In the genomic region with DNA sequence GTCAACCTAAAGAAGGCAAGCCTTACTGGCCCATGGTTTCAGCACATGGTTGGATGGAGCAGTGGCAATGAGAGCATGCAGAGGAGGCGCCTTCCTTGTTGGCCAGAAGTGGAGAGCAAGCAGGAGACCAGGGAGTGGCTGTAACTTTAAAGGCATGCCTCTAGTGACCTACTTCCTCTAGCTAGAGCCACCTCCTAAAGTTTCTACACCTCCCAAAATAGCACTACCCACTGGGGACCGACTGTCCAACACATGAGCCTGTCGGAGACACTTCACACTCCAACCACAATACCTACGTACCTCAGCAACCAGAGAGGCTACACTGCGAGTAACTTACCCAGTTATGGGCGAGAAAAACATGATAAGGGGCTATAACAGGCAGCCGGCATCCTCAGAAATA, we compare ENCODE assay signal across 15 mouse cellular contexts.
A peak's percentile ranks its signal among the peaks of the same experiment; 100 is the strongest.
DNase-seq lines count a peak whose midpoint lies in the region; ATAC-seq and TF ChIP-seq lines count a peak whose summit lies in the region.
"Had no signal": no experiment of that assay in that cellular context is flagged by ENCODE, and none has a peak within 500 bp of the region (broad histone marks: within the 10 kb centered on the region; RNA-seq: fewer than 3 reads in every experiment).

No protein-coding gene starts in this region.

- no peaks in the 10 kb centered on the region for H3K9me3 ChIP-seq in heart, embryonic 13.5 days
- H3K9me3 ChIP-seq in hindbrain, embryonic 12.5 days (replicated peaks), result no peaks in the 10 kb centered on the region
- no peaks in the 10 kb centered on the region for H3K9me3 ChIP-seq in forebrain, postnatal 0 days (ENCODE audit: low read length)
- H3K9me3 ChIP-seq: embryonic facial prominence, embryonic 13.5 days had no signal

- TF ChIP-seq CTCF in forebrain, postnatal 0 days (IDR thresholded peaks at IDR 0.05; ENCODE audit: low read depth), result no peak

- no peaks in the 10 kb centered on the region for H3K27me3 ChIP-seq in heart, embryonic 13.5 days (replicated peaks)
- no peaks in the 10 kb centered on the region for H3K27me3 ChIP-seq in hindbrain, embryonic 12.5 days
- H3K27me3 ChIP-seq in forebrain, postnatal 0 days (ENCODE audit: insufficient read depth, low read length), result no peaks in the 10 kb centered on the region
- H3K27me3 ChIP-seq: embryonic facial prominence, embryonic 13.5 days had no signal

- no peak overlapping the region for H3K9ac ChIP-seq in heart, embryonic 13.5 days
- H3K9ac ChIP-seq in hindbrain, embryonic 12.5 days, result no peak overlapping the region
- no peak overlapping the region for H3K9ac ChIP-seq in forebrain, postnatal 0 days
- H3K9ac ChIP-seq: embryonic facial prominence, embryonic 13.5 days had no signal

- 44% methylated on average over 7 of the region's 7 CpGs for WGBS in heart, embryonic 13.5 days
- 88% methylated on average over 7 of the region's 7 CpGs for WGBS in hindbrain, embryonic 12.5 days
- WGBS in forebrain, postnatal 0 days, result 93% methylated on average over 7 of the region's 7 CpGs

- peak overlapping the region; percentile 40 for H3K4me2 ChIP-seq in heart, embryonic 13.5 days
- H3K4me2 ChIP-seq in hindbrain, embryonic 12.5 days (replicated peaks), result no peak overlapping the region
- no peak overlapping the region for H3K4me2 ChIP-seq in forebrain, postnatal 0 days (ENCODE audit: low read depth)
- H3K4me2 ChIP-seq: embryonic facial prominence, embryonic 13.5 days had no signal

- H3K36me3 ChIP-seq in heart, embryonic 13.5 days, result peaks cover 54% of the 10 kb centered on the region
- H3K36me3 ChIP-seq in hindbrain, embryonic 12.5 days, result peaks cover 16% of the 10 kb centered on the region
- H3K36me3 ChIP-seq in forebrain, postnatal 0 days (ENCODE audit: insufficient read depth), result peaks cover 7% of the 10 kb centered on the region; the same call in 1 of the 2 replicates

- peak; percentile 30 for DNase-seq in layer of hippocampus, adult 9-11 months
- no peak for DNase-seq in layer of hippocampus, adult 8-10 months (ENCODE audit: low spot score in 2 of 2)
- DNase-seq in gastrocnemius, postnatal 14 days, result peak; percentile 25
- DNase-seq in forebrain, postnatal 0 days, result no peak
- no peak for DNase-seq in right cerebral cortex, postnatal 14 days
- DNase-seq: cerebellum, postnatal 25 days; kidney, adult 2 months had no signal

- ATAC-seq in heart, embryonic 13.5 days (ENCODE audit: extremely low read depth, insufficient number of reproducible peaks, low FRiP score, low TSS enrichment), result peak; percentile 57; the same call in 1 of the 2 replicates
- ATAC-seq in neutrophil, adult 5-6 weeks (ENCODE audit: extremely low read depth, insufficient number of reproducible peaks, low FRiP score, poor library complexity, severe bottlenecking), result peak; percentile 47; the same call in 1 of the 2 replicates
- ATAC-seq in hindbrain, embryonic 12.5 days (ENCODE audit: low FRiP score), result no peak
- ATAC-seq in forebrain, postnatal 0 days, result no peak
- ATAC-seq: CD4-positive, CD25-positive, alpha-beta regulatory T cell, adult 4 months; forebrain, embryonic 14.5 days; midbrain, embryonic 16.5 days had no signal

- peak overlapping the region; percentile 76 for H3K27ac ChIP-seq in heart, embryonic 13.5 days (replicated peaks)
- no peak overlapping the region for H3K27ac ChIP-seq in hindbrain, embryonic 12.5 days
- no peak overlapping the region for H3K27ac ChIP-seq in forebrain, postnatal 0 days (ENCODE audit: low read depth, low read length)
- H3K27ac ChIP-seq: embryonic facial prominence, embryonic 13.5 days; stomach, postnatal 0 days had no signal

- no peak overlapping the region for H3K4me3 ChIP-seq in heart, embryonic 13.5 days
- no peak overlapping the region for H3K4me3 ChIP-seq in hindbrain, embryonic 12.5 days
- H3K4me3 ChIP-seq in forebrain, postnatal 0 days (ENCODE audit: low read depth, low read length), result no peak overlapping the region
- H3K4me3 ChIP-seq: embryonic facial prominence, embryonic 13.5 days had no signal

- intact Hi-C loops in gastrocnemius, postnatal 14 days (cut with DNase I; ENCODE audit: low total_unique reads), result no loop called here

- peaks cover 29% of the 10 kb centered on the region for H3K4me1 ChIP-seq in heart, embryonic 13.5 days
- H3K4me1 ChIP-seq in hindbrain, embryonic 12.5 days, result 0 out of 2 replicates have a peak, but pooled peaks cover 2% of the 10 kb centered on the region
- H3K4me1 ChIP-seq in forebrain, postnatal 0 days (ENCODE audit: insufficient read depth), result no peaks in the 10 kb centered on the region
- H3K4me1 ChIP-seq: embryonic facial prominence, embryonic 13.5 days had no signal

Comparison
In these comparisons a context has a peak if more than half of its experiments do, and no peak if none do; other contexts are left out.
1. DNase-seq: peak in layer of hippocampus, adult 9-11 months (single experiment) and gastrocnemius, postnatal 14 days (single experiment); none in layer of hippocampus, adult 8-10 months (0 of 2), forebrain, postnatal 0 days (single experiment) and right cerebral cortex, postnatal 14 days (single experiment).
2. ATAC-seq: peak in heart, embryonic 13.5 days (single experiment) and neutrophil, adult 5-6 weeks (single experiment); none in hindbrain, embryonic 12.5 days (single experiment) and forebrain, postnatal 0 days (single experiment).